Mouse (Mus musculus): ENCODE measurements at regions not wholly inside any gene's neighbourhood (a gene's known extent, or its start where the extent isn't known, plus 50 kb on each side); places are given as distances from the start of the nearest gene placed in this dataset.

- TF ChIP-seq CTCF (conservative IDR thresholded peaks at IDR 0.05), result no peak
- no peak overlapping the region for H3K4me3 ChIP-seq
Observed at GRCm38 (mm10) chr2:178685211-178685610, 254.9 kb downstream of the Cdh26 start.

GRCm38 (mm10) chr2:178686167-178686601 lies 255.9 kb downstream of the Cdh26 start:
- DNase-seq (ENCODE audit: low spot score in 2 of 2), result no peak
- no peak; the same call in 1 of the 2 replicates for TF ChIP-seq CTCF (conservative IDR thresholded peaks at IDR 0.05)
- Histone ChIP-seq H3K27ac (no peak overlapping the region), H3K4me3 (no peak overlapping the region)

More at GRCm38 (mm10) chr2:178685211-178685610, 254.9 kb downstream of the Cdh26 start:
- DNase-seq (ENCODE audit: low spot score in 2 of 2), result no peak
- no peak overlapping the region for H3K27ac ChIP-seq

DNA sequence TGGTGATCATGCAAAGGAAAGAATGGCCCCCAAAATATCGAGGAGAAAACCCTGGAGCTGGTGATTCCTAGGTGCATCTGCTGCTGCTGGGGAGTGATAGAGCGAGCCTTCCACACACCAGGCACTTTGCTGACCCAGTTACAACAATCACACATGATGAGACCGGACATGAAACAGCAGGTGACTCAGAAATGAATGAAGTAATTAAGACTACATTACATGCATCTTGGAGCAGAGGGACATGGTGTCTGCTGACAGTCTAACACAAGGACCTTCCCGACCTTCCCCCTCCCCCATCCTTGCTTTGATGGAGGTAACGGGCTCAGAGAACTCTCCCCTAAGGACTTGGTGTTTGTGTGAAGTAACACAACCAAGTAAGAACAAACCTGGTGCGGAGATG lies 258.3 kb downstream of the Cdh26 start:
- no peak for TF ChIP-seq CTCF (conservative IDR thresholded peaks at IDR 0.05)
- no peak for DNase-seq (ENCODE audit: low spot score in 2 of 2)
- Histone ChIP-seq H3K4me3 (no peak overlapping the region), H3K27ac (no peak overlapping the region)

DNA sequence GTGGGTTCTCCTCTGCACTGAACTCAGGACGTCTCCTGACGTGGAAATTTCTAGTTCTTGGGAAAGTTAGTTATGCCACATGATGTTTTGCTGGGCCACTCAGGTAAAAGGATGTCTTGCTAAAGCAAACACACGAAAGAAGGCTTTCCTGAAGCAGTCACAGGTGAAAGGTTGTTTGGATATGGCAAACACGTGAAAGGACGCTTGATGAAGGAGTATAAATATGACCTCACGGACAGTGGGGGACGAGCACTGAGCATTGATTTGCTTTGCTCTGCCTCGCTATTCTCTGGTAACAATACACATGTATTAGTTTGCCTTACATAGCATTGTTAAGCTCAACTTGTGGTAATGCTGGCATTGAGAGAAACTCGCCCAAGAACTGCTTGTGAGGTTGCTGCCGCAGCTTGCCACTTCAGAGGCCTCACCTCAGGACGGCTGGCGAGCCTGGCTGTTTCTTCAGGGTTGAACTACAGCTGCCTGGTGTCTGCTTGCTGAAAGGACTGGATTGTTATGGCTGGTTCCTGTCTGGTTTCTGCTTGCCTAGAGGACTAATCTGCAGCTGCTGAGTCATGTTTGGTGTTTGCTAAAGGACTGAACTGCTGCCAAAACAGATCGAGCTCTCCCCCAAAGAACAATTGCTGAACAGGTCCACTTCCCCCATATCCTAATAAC lies 261.0 kb downstream of the Cdh26 start:
- DNase-seq (ENCODE audit: low spot score in 2 of 2), result peak in 1 of 2 experiments; percentile 20
- H3K27ac ChIP-seq, result peak overlapping the region; percentile 57; the same call in 1 of the 2 replicates
- H3K4me3 ChIP-seq, result no peak overlapping the region
- no peak for TF ChIP-seq CTCF (conservative IDR thresholded peaks at IDR 0.05)

DNA sequence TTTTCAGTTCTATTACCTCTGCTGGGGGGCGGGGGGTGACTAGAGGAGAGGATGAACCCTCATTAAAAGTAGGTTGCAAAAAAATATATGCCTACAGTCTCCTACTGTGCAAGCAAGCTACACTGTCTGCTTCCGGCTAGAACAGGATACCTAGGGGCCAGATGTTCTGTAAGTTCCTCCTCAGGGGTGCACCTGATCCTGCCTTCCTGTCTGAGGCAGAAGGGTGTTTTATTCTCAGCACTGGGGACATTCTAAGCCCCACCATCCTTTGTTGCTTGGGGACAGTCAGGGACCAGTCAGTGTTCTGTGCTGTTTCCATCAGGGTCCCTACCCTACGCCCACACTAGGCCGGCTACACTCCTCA lies 261.5 kb downstream of the Cdh26 start:
- no peak for TF ChIP-seq CTCF (conservative IDR thresholded peaks at IDR 0.05)
- H3K27ac ChIP-seq, result no peak overlapping the region
- H3K4me3 ChIP-seq, result no peak overlapping the region
- DNase-seq (ENCODE audit: low spot score in 2 of 2), result no peak

- DNase-seq (ENCODE audit: low spot score in 2 of 2), result no peak
- no peak overlapping the region for H3K27ac ChIP-seq
- TF ChIP-seq CTCF (conservative IDR thresholded peaks at IDR 0.05), result 0 out of 2 replicates have a peak, but pooled peaks have one; percentile 30
- no peak overlapping the region for H3K4me3 ChIP-seq
Observed at GRCm38 (mm10) chr2:178692231-178692630, 261.9 kb downstream of the Cdh26 start.

DNA sequence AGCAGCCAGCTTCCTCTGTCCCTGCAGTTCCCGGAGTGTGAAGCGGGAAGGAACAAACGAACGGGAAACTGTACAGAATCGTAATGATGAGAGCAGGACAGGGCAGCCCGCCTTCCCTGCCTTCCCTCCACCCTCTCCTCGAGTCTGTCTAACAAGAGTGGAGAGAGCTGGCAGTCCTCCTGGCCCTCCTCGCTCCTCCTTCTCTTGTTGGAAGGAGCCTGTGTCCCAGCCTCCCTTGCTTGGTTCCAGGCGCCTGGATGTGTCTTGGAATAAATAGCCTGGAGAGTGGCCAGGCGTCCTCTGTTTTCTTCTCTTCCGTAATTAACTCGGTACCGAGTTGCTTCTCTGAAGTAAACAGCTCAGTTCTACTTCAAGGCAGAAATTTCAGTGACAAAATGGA lies 268.3 kb downstream of the Cdh26 start:
- Histone ChIP-seq H3K27ac (peak overlapping the region; percentile 85), H3K4me3 (no peak overlapping the region)
- no peak for TF ChIP-seq CTCF (conservative IDR thresholded peaks at IDR 0.05)
- DNase-seq (ENCODE audit: low spot score in 2 of 2), result peak; percentile 59 to 86

GRCm38 (mm10) chr2:178700825-178701224 lies 270.5 kb downstream of the Cdh26 start:
- no peak for DNase-seq (ENCODE audit: low spot score in 2 of 2)
- Histone ChIP-seq H3K4me3 (no peak overlapping the region), H3K27ac (no peak overlapping the region)
- TF ChIP-seq CTCF (conservative IDR thresholded peaks at IDR 0.05), result no peak

GRCm38 (mm10) chr2:178704510-178704909 lies 274.2 kb downstream of the Cdh26 start:
- H3K4me3 ChIP-seq, result no peak overlapping the region
- TF ChIP-seq CTCF (conservative IDR thresholded peaks at IDR 0.05), result no peak
- H3K27ac ChIP-seq, result no peak overlapping the region
- no peak for DNase-seq (ENCODE audit: low spot score in 2 of 2)

GRCm38 (mm10) chr2:178708649-178709048 lies 278.3 kb downstream of the Cdh26 start:
- Histone ChIP-seq H3K4me3 (no peak overlapping the region), H3K27ac (no peak overlapping the region)
- no peak for DNase-seq (ENCODE audit: low spot score in 2 of 2)
- no peak for TF ChIP-seq CTCF (conservative IDR thresholded peaks at IDR 0.05)

- DNase-seq (ENCODE audit: low spot score in 2 of 2), result no peak
- no peak for TF ChIP-seq CTCF (conservative IDR thresholded peaks at IDR 0.05)
Observed at GRCm38 (mm10) chr2:178709192-178709881, 279.0 kb downstream of the Cdh26 start.

GRCm38 (mm10) chr2:178710001-178710400 lies 279.7 kb downstream of the Cdh26 start:
- no peak for DNase-seq (ENCODE audit: low spot score in 2 of 2)
- TF ChIP-seq CTCF (conservative IDR thresholded peaks at IDR 0.05), result no peak
- H3K4me3 ChIP-seq, result no peak overlapping the region

More at GRCm38 (mm10) chr2:178709192-178709881, 279.0 kb downstream of the Cdh26 start:
- Histone ChIP-seq H3K27ac (no peak overlapping the region), H3K4me3 (no peak overlapping the region)

GRCm38 (mm10) chr2:178711587-178712080 lies 281.3 kb downstream of the Cdh26 start:
- TF ChIP-seq CTCF (conservative IDR thresholded peaks at IDR 0.05), result no peak

More at GRCm38 (mm10) chr2:178710001-178710400, 279.7 kb downstream of the Cdh26 start:
- H3K27ac ChIP-seq, result no peak overlapping the region

More at GRCm38 (mm10) chr2:178711587-178712080, 281.3 kb downstream of the Cdh26 start:
- DNase-seq (ENCODE audit: low spot score in 2 of 2), result peak in 1 of 2 experiments; percentile 4
- Histone ChIP-seq H3K4me3 (no peak overlapping the region), H3K27ac (no peak overlapping the region)
